Mouse (Mus musculus) myocyte (in vitro differentiated cells): ENCODE measurements around the gene Slc9a5.

Experiments used
- CEBPB ChIP-seq: IDR thresholded peaks from 2 replicates; pipeline ENCODE4 v1.6.1; 2011; ENCODE audit warnings: mild to moderate bottlenecking, moderate library complexity; ENCODE audit not compliant: poor library complexity, insufficient read depth, severe bottlenecking
- E2F4 ChIP-seq: IDR thresholded peaks from one replicate; pipeline ENCODE4 v1.6.1; 2011; ENCODE audit warnings: mild to moderate bottlenecking, control low read depth, moderate library complexity; ENCODE audit not compliant: insufficient read depth
- MAX ChIP-seq: IDR thresholded peaks from one replicate; pipeline ENCODE4 v1.6.1; 2011; ENCODE audit warnings: low read depth, mild to moderate bottlenecking, control low read depth
- MYOD1 ChIP-seq, 3 experiments: IDR thresholded peaks; one replicate each; pipeline ENCODE4 v1.6.1; 2011; ENCODE audit warnings: control low read depth in 2 of 3, low read depth in 2 of 3, mild to moderate bottlenecking in 2 of 3, moderate library complexity in 1 of 3; ENCODE audit not compliant: insufficient read length in 2 of 3, control insufficient read depth in 1 of 3
- MYOG ChIP-seq, 3 experiments: IDR thresholded peaks; one replicate each; pipeline ENCODE4 v1.6.1; 2011; ENCODE audit warnings: control low read depth in 2 of 3, low read depth in 2 of 3, mild to moderate bottlenecking in 2 of 3; ENCODE audit not compliant: insufficient read length in 2 of 3, control insufficient read depth in 1 of 3, insufficient read depth in 1 of 3
- POLR2A ChIP-seq: IDR thresholded peaks from one replicate; pipeline ENCODE4 v1.6.1; 2011; ENCODE audit warnings: low read depth, mild to moderate bottlenecking, control low read depth, moderate library complexity; ENCODE audit not compliant: insufficient read length
- POLR2AphosphoS2 ChIP-seq: IDR thresholded peaks from one replicate; pipeline ENCODE4 v1.6.1; 2011; ENCODE audit warnings: low read depth, control low read depth; ENCODE audit not compliant: insufficient read length
- REST ChIP-seq: IDR thresholded peaks from one replicate; pipeline ENCODE4 v1.6.1; 2011; ENCODE audit warnings: mild to moderate bottlenecking, control low read depth, moderate library complexity; ENCODE audit not compliant: insufficient read depth, insufficient read length
- SRF ChIP-seq: IDR thresholded peaks from one replicate; pipeline ENCODE4 v1.6.1; 2011; ENCODE audit warnings: low read depth; ENCODE audit not compliant: control insufficient read depth, insufficient read length
- TCF12 ChIP-seq: IDR thresholded peaks from one replicate; pipeline ENCODE4 v1.6.1; 2011; ENCODE audit warnings: mild to moderate bottlenecking, control low read depth; ENCODE audit not compliant: poor library complexity, insufficient read depth, severe bottlenecking
- USF1 ChIP-seq: IDR thresholded peaks from one replicate; pipeline ENCODE4 v1.6.1; 2011; ENCODE audit warnings: low read depth, mild to moderate bottlenecking, control low read depth, moderate library complexity

- TF ChIP-seq E2F4 (no peak), POLR2A (no peak), USF1 (no peak), CEBPB (no peak), POLR2AphosphoS2 (no peak), MYOG (IDR thresholded peaks at IDR 0.05; ENCODE audit: control insufficient read depth in 1 of 3, insufficient read depth in 1 of 3, insufficient read length in 2 of 3, low read depth in 2 of 3) (no peak), MAX (no peak), TCF12 (no peak), MYOD1 (IDR thresholded peaks at IDR 0.05; ENCODE audit: control insufficient read depth in 1 of 3, insufficient read length in 2 of 3, low read depth in 2 of 3) (no peak), SRF (no peak), REST (no peak)
These were observed 44.6 kb downstream of the Slc9a5 start for GRCm38 (mm10) chr8:105393089-105393787.
